Mouse (Mus musculus): ENCODE results near the gene Zmiz1. TPM values are rescaled to one million over a fixed set of nuclear protein-coding genes. Genes with fewer than 3 reads are reported as not detected.
A peak's percentile ranks its signal among the peaks of the same experiment; 100 is the strongest.

Gene Zmiz1
- polyA plus RNA-seq, 1 experiment from 2014 or later: 44.3 TPM

GRCm38 (mm10) chr14:25457434-25457957, 1.5 kb upstream of the Zmiz1 start:
- peaks cover 44% of the 10 kb centered on the region for H3K4me1 ChIP-seq
- H3K27me3 ChIP-seq: no peaks in the 10 kb centered on the region
- H3K4me3 ChIP-seq: peak overlapping the region; percentile 99
- peak overlapping the region; percentile 99 for H3K9ac ChIP-seq
- no peaks in the 10 kb centered on the region for H3K36me3 ChIP-seq
- H3K9me3 ChIP-seq: no peaks in the 10 kb centered on the region
- under 1% methylated on average over 51 of the region's 52 CpGs for WGBS
- H3K4me2 ChIP-seq: peak overlapping the region; percentile 94
- ATAC-seq (ENCODE audit: insufficient number of reproducible peaks, insufficient read depth, low FRiP score, low TSS enrichment, low read depth): peak; percentile 83
- peak overlapping the region; percentile 100 for H3K27ac ChIP-seq

GRCm38 (mm10) chr14:25458111-25459015, 622 bp upstream of the Zmiz1 start:
- Histone ChIP-seq H3K4me2 (peak overlapping the region; percentile 94), H3K4me1 (peaks cover 52% of the 10 kb centered on the region), H3K9me3 (no peaks in the 10 kb centered on the region), H3K9ac (peak overlapping the region; percentile 99), H3K4me3 (peak overlapping the region; percentile 99), H3K27ac (peak overlapping the region; percentile 100), H3K36me3 (no peaks in the 10 kb centered on the region), H3K27me3 (no peaks in the 10 kb centered on the region)
- no peak for ATAC-seq (ENCODE audit: insufficient number of reproducible peaks, insufficient read depth, low FRiP score, low TSS enrichment, low read depth)
- under 1% methylated on average over 37 of the region's 37 CpGs for WGBS

- ATAC-seq (ENCODE audit: insufficient number of reproducible peaks, insufficient read depth, low FRiP score, low TSS enrichment, low read depth): peak; percentile 32
- no peaks in the 10 kb centered on the region for H3K27me3 ChIP-seq
- H3K36me3 ChIP-seq: no peaks in the 10 kb centered on the region
- H3K4me1 ChIP-seq: peaks cover 61% of the 10 kb centered on the region
- H3K27ac ChIP-seq: peak overlapping the region; percentile 100
- peak overlapping the region; percentile 94 for H3K4me2 ChIP-seq
- H3K4me3 ChIP-seq: peak overlapping the region; percentile 99
- peak overlapping the region; percentile 99 for H3K9ac ChIP-seq
- WGBS: under 1% methylated on average over 69 of the region's 69 CpGs
- H3K9me3 ChIP-seq: no peaks in the 10 kb centered on the region
Observed at GRCm38 (mm10) chr14:25459394-25459997, 511 bp downstream of the Zmiz1 start.

GRCm38 (mm10) chr14:25459998-25460800, 1.2 kb downstream of the Zmiz1 start:
- peak overlapping the region; percentile 94 for H3K4me2 ChIP-seq
- no peaks in the 10 kb centered on the region for H3K36me3 ChIP-seq
- peak overlapping the region; percentile 99 for H3K4me3 ChIP-seq
- H3K27me3 ChIP-seq: no peaks in the 10 kb centered on the region
- H3K9ac ChIP-seq: peak overlapping the region; percentile 99
- ATAC-seq (ENCODE audit: insufficient number of reproducible peaks, insufficient read depth, low FRiP score, low TSS enrichment, low read depth): no peak
- under 1% methylated on average over 57 of the region's 63 CpGs for WGBS
- peaks cover 66% of the 10 kb centered on the region for H3K4me1 ChIP-seq
- H3K27ac ChIP-seq: peak overlapping the region; percentile 100
- no peaks in the 10 kb centered on the region for H3K9me3 ChIP-seq

GRCm38 (mm10) chr14:25460801-25461675, 2.1 kb downstream of the Zmiz1 start:
- Histone ChIP-seq H3K4me3 (peak overlapping the region; percentile 99), H3K9me3 (no peaks in the 10 kb centered on the region), H3K27me3 (no peaks in the 10 kb centered on the region), H3K4me2 (peak overlapping the region; percentile 94), H3K9ac (peak overlapping the region; percentile 99), H3K36me3 (no peaks in the 10 kb centered on the region), H3K4me1 (peaks cover 66% of the 10 kb centered on the region), H3K27ac (peak overlapping the region; percentile 100)
- no peak for ATAC-seq (ENCODE audit: insufficient number of reproducible peaks, insufficient read depth, low FRiP score, low TSS enrichment, low read depth)
- 0% methylated on average over 42 of the region's 42 CpGs for WGBS

GRCm38 (mm10) chr14:25461676-25462385, 2.8 kb downstream of the Zmiz1 start:
- peaks cover 67% of the 10 kb centered on the region for H3K4me1 ChIP-seq
- peak overlapping the region; percentile 94 for H3K4me2 ChIP-seq
- no peaks in the 10 kb centered on the region for H3K27me3 ChIP-seq
- H3K27ac ChIP-seq: peak overlapping the region; percentile 100
- peak overlapping the region; percentile 99 for H3K4me3 ChIP-seq
- no peaks in the 10 kb centered on the region for H3K9me3 ChIP-seq
- 9% methylated on average over 12 of the region's 12 CpGs for WGBS
- H3K36me3 ChIP-seq: no peaks in the 10 kb centered on the region
- H3K9ac ChIP-seq: peak overlapping the region; percentile 99
- ATAC-seq (ENCODE audit: insufficient number of reproducible peaks, insufficient read depth, low FRiP score, low TSS enrichment, low read depth): no peak

GRCm38 (mm10) chr14:25462975-25463374, 4.0 kb downstream of the Zmiz1 start:
- 0 out of 2 replicates have a peak overlapping the region, but pooled peaks have one; percentile 99 for H3K9ac ChIP-seq
- 20% methylated on average over 1 of the region's 1 CpGs for WGBS
- peaks cover 72% of the 10 kb centered on the region for H3K4me1 ChIP-seq
- H3K27ac ChIP-seq: no peak overlapping the region
- H3K4me2 ChIP-seq: peak overlapping the region; percentile 94; the same call in 1 of the 2 replicates
- H3K27me3 ChIP-seq: no peaks in the 10 kb centered on the region
- no peaks in the 10 kb centered on the region for H3K36me3 ChIP-seq
- no peak overlapping the region for H3K4me3 ChIP-seq
- no peaks in the 10 kb centered on the region for H3K9me3 ChIP-seq
- ATAC-seq (ENCODE audit: insufficient number of reproducible peaks, insufficient read depth, low FRiP score, low TSS enrichment, low read depth): no peak

GRCm38 (mm10) chr14:25463919-25464318, 4.9 kb downstream of the Zmiz1 start:
- peak overlapping the region; percentile 33; the same call in 1 of the 2 replicates for H3K4me2 ChIP-seq
- WGBS: 49% methylated on average over 9 of the region's 9 CpGs
- no peak overlapping the region for H3K4me3 ChIP-seq

GRCm38 (mm10) chr14:25464611-25465307, 5.8 kb downstream of the Zmiz1 start:
- peak overlapping the region; percentile 52; the same call in 1 of the 2 replicates for H3K9ac ChIP-seq
- H3K4me1 ChIP-seq: peaks cover 84% of the 10 kb centered on the region
- no peaks in the 10 kb centered on the region for H3K27me3 ChIP-seq
- peak overlapping the region; percentile 33 for H3K4me2 ChIP-seq
- no peak overlapping the region for H3K27ac ChIP-seq
- H3K9me3 ChIP-seq: no peaks in the 10 kb centered on the region
- H3K4me3 ChIP-seq: no peak overlapping the region
- no peak for ATAC-seq (ENCODE audit: insufficient number of reproducible peaks, insufficient read depth, low FRiP score, low TSS enrichment, low read depth)
- 29% methylated on average over 8 of the region's 8 CpGs for WGBS
- no peaks in the 10 kb centered on the region for H3K36me3 ChIP-seq

More at GRCm38 (mm10) chr14:25463919-25464318, 4.9 kb downstream of the Zmiz1 start:
- no peaks in the 10 kb centered on the region for H3K27me3 ChIP-seq
- H3K9ac ChIP-seq: peak overlapping the region; percentile 52; the same call in 1 of the 2 replicates
- no peaks in the 10 kb centered on the region for H3K9me3 ChIP-seq
- peaks cover 76% of the 10 kb centered on the region for H3K4me1 ChIP-seq
- H3K27ac ChIP-seq: no peak overlapping the region; the same call in 1 of the 2 replicates
- no peaks in the 10 kb centered on the region for H3K36me3 ChIP-seq
- no peak for ATAC-seq (ENCODE audit: insufficient number of reproducible peaks, insufficient read depth, low FRiP score, low TSS enrichment, low read depth)
